Mouse (Mus musculus) embryo, embryonic 11 days (tissue): ENCODE measurements at regions not wholly inside any gene's neighbourhood (a gene's known extent, or its start where the extent isn't known, plus 50 kb on each side); places are given as distances from the start of the nearest gene placed in this dataset.
"Not testable (repeated sequence)": the region's sequence is repeated elsewhere in the genome, so short reads cannot be mapped to it uniquely, and the experiment has no call there.

Source experiments
- DNase-seq: peaks from one replicate; pipeline ENCODE4 v3.0.0-alpha.2; 2015

GRCm38 (mm10) chr7:60293556-60293955, 153.5 kb upstream of the Snrpn start:
- DNase-seq = no peak

- peak; percentile 79 for DNase-seq
Observed at GRCm38 (mm10) chr7:60244187-60244866, 104.3 kb upstream of the Snrpn start.

- DNase-seq = peak; percentile 63
Observed at GRCm38 (mm10) chr7:60243746-60244145, 103.7 kb upstream of the Snrpn start.

GRCm38 (mm10) chr7:60238595-60239195, 98.7 kb upstream of the Snrpn start:
- DNase-seq = not testable (repeated sequence)

- DNase-seq = not testable (repeated sequence)
Observed at GRCm38 (mm10) chr7:60216358-60217273, 76.6 kb upstream of the Snrpn start.
